Mouse (Mus musculus) liver, postnatal 0 days (tissue): Measurements from ENCODE around the gene Gm5269. TPM values are rescaled to one million over a fixed set of nuclear protein-coding genes. Genes with fewer than 3 reads are reported as not detected.
A peak's percentile ranks its signal among the peaks of the same experiment; 100 is the strongest.

ENCODE experiments used
- ATAC-seq: fragments of 200-750 bp; cut with Nextera tagmentation; 2 replicates; pipeline ENCODE4 v1.8.0; 2017; ENCODE audit warnings: mild to moderate bottlenecking, moderate library complexity
- DNase-seq: peaks from one replicate; pipeline ENCODE4 v3.0.0-alpha.2; 2016
- H3K27ac ChIP-seq: fragments of 300-500 bp; sonication (generic); 2 replicates; pipeline ENCODE4 v1.5.1; 2014; ENCODE audit warnings: antibody characterized with exemption, moderate library complexity, mild to moderate bottlenecking, low read depth
- H3K27me3 ChIP-seq: fragments of 300-500 bp; sonication (generic); 2 replicates; pipeline ENCODE4 v1.6.1; 2014; ENCODE audit warnings: low read length, control low read depth, mixed read lengths; ENCODE audit not compliant: insufficient read depth
- H3K36me3 ChIP-seq: fragments of 300-500 bp; sonication (generic); replicated peaks from 2 replicates; pipeline ENCODE4 v1.6.1; 2014; ENCODE audit warnings: mild to moderate bottlenecking, control low read depth, low read length, moderate library complexity, mixed read lengths; ENCODE audit not compliant: insufficient read depth
- H3K4me1 ChIP-seq: fragments of 300-500 bp; sonication (generic); 2 replicates; pipeline ENCODE4 v1.6.1; 2014; ENCODE audit warnings: antibody characterized with exemption, mild to moderate bottlenecking, control low read depth; ENCODE audit not compliant: insufficient read depth
- H3K4me2 ChIP-seq: fragments of 300-500 bp; sonication (generic); 2 replicates; pipeline ENCODE4 v1.6.1; 2014; ENCODE audit warnings: low read depth, mild to moderate bottlenecking, low read length, moderate library complexity, mixed read lengths
- H3K4me3 ChIP-seq: fragments of 300-500 bp; sonication (generic); 2 replicates; pipeline ENCODE4 v1.5.1; 2014; ENCODE audit warnings: low read depth, low read length
- H3K9ac ChIP-seq: fragments of 300-500 bp; sonication (generic); replicated peaks from 2 replicates; pipeline ENCODE4 v1.6.1; 2014; ENCODE audit warnings: mild to moderate bottlenecking, moderate library complexity
- H3K9me3 ChIP-seq: fragments of 300-500 bp; sonication (generic); 2 replicates; pipeline ENCODE4 v1.6.1; 2016; ENCODE audit warnings: mild to moderate bottlenecking, control low read depth, low read length, mixed read lengths
- CTCF ChIP-seq: sonication (generic); IDR thresholded peaks from 2 replicates; pipeline ENCODE4 v1.5.1; 2016; ENCODE audit warnings: antibody characterized with exemption, low read depth
- EP300 ChIP-seq: IDR thresholded peaks from 2 replicates; pipeline ENCODE4 v1.6.1; 2016; ENCODE audit warnings: antibody characterized with exemption, low read depth, mild to moderate bottlenecking
- WGBS: fragments of 180-500 bp; shearing (Covaris S2); extraction: QIAGEN DNeasy Blood & Tissue Kit; methylation state at CpG from one replicate; pipeline ENCODE4 v1.1.7; 2014; ENCODE audit not compliant: insufficient replicate concordance; 5-methylcytosine and 5-hydroxymethylcytosine counted together
- polyA plus RNA-seq: library from polyadenylated mRNA; unstranded; fragments of >200 nt; fragmentation: Nextera tagmentation; extraction: Ambion mirVana; gene quantifications from 2 replicates; pipeline ENCODE4 v1.2.1, GENCODE M21; 2015

Gm5269 gene
- polyA plus RNA-seq, 1 experiment from 2014 or later, result not detected

DNA sequence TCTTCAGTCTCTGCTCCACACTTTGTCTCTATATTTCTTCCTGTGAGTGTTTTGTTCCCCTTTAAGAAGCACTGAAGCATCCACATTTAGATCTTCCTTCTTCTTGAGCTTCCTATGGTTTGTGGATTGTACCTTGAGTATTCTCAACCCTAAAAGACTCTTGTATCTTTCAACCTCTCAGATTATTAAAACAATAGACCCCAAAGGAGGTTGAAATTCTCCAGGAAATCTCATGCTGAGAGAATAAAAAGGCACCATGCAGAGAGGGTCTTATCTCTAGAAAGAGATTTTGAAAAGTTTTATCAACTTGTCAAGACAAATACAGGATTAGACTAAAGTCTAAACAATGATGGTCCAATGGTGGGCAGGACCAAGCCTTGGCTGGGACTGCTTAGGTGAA, 6.7 kb downstream of the Gm5269 start:
- H3K9ac ChIP-seq, result no peak overlapping the region
- no peaks in the 10 kb centered on the region for H3K4me1 ChIP-seq
- no peaks in the 10 kb centered on the region for H3K9me3 ChIP-seq
- TF ChIP-seq EP300, result no peak
- TF ChIP-seq CTCF, result no peak
- no peaks in the 10 kb centered on the region for H3K36me3 ChIP-seq
- H3K4me3 ChIP-seq, result no peak overlapping the region
- no peak overlapping the region for H3K27ac ChIP-seq
- H3K27me3 ChIP-seq, result no peaks in the 10 kb centered on the region
- ATAC-seq (no peak), DNase-seq (no peak)
- H3K4me2 ChIP-seq, result no peak overlapping the region

DNA sequence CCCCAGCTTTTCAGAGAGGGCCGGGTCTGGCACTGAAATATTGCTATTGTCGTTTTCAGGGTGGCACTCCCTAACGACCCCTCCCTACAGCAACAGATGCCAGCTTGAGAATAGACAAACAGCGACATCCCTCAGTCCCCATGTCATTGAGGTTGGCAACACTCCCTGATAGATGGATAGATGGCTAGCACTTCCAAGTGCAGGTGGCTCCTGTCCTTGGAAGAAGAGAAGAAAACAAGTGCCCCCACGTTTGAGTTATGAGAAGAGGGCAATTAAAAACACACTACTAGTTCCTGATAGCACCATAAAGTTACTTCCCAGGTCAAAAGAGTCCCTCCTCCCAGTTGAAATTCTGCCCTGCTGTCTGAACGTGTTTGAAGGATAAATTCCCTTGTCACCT, 8.0 kb downstream of the Gm5269 start:
- no peaks in the 10 kb centered on the region for H3K36me3 ChIP-seq
- ATAC-seq, result no peak
- no peak overlapping the region for H3K27ac ChIP-seq
- H3K4me2 ChIP-seq, result no peak overlapping the region
- TF ChIP-seq EP300 (no peak), CTCF (no peak)
- H3K27me3 ChIP-seq, result no peaks in the 10 kb centered on the region
- H3K4me1 ChIP-seq, result no peaks in the 10 kb centered on the region
- 55% methylated on average over 6 of the region's 6 CpGs for WGBS
- DNase-seq, result no peak
- H3K4me3 ChIP-seq, result no peak overlapping the region
- H3K9me3 ChIP-seq, result no peaks in the 10 kb centered on the region
- H3K9ac ChIP-seq, result no peak overlapping the region

DNA sequence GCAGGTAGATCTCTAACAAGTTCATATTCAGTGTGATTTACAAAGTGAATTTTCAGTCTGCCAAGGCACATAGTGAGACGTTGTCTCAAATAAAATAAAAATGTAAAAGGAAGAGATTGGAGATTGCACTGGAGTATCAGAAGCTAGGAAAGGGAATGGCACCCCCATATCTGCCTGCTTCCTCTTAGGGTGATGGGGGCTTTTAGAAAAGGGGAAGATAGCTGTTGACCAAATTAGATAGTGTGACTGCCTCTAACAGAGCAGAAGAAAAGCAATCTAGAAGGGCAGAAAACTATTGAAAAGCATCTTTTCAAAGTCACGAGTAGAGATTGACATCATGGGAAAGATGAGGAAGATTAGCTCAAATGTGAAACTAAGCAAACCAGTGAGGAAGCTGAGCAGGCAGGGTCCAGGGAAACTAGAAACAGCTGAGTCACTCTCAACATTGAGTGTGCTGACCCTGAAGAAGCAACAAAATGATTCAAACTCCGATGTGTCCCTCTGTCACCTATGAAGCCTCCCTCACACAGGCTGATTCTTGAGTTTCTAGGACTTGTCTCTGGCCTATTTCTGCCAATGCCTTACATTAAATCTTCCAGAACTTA, 8.7 kb downstream of the Gm5269 start:
- no peak overlapping the region for H3K4me3 ChIP-seq
- no peak overlapping the region for H3K27ac ChIP-seq
- no peak for TF ChIP-seq EP300
- TF ChIP-seq CTCF, result no peak
- peak; percentile 23; the same call in 1 of the 2 replicates for ATAC-seq
- no peaks in the 10 kb centered on the region for H3K27me3 ChIP-seq
- DNase-seq, result no peak
- H3K9me3 ChIP-seq, result no peaks in the 10 kb centered on the region
- no peaks in the 10 kb centered on the region for H3K36me3 ChIP-seq
- H3K4me2 ChIP-seq, result no peak overlapping the region
- WGBS, result 42% methylated on average over 3 of the region's 3 CpGs
- no peaks in the 10 kb centered on the region for H3K4me1 ChIP-seq
- no peak overlapping the region for H3K9ac ChIP-seq

DNA sequence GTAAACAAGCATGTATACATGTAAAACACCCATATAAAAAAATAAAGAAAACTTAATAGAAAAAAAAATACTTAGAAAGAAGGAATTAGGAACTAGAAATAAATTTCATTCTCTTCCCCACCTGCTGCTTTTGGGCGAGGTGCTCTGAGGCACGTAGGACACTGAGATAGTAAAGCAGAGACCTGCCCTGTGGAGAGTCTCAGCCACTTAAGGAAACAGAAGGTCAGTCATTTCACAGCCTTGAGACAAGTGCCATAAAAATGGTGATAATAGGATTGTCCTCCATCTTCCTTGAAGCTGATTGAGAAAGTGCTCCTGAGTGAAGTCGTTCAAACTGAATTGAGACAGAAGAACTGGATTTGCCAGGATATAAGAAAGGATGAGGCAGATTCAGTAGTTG, 12.6 kb downstream of the Gm5269 start:
- Histone ChIP-seq H3K4me2 (no peak overlapping the region), H3K27me3 (no peaks in the 10 kb centered on the region), H3K4me3 (no peak overlapping the region), H3K27ac (no peak overlapping the region), H3K9me3 (no peaks in the 10 kb centered on the region), H3K9ac (no peak overlapping the region), H3K4me1 (peaks cover 11% of the 10 kb centered on the region), H3K36me3 (no peaks in the 10 kb centered on the region)
- DNase-seq (no peak), ATAC-seq (no peak)
- TF ChIP-seq CTCF, result no peak
- TF ChIP-seq EP300, result no peak
- 82% methylated on average over 3 of the region's 3 CpGs for WGBS

DNA sequence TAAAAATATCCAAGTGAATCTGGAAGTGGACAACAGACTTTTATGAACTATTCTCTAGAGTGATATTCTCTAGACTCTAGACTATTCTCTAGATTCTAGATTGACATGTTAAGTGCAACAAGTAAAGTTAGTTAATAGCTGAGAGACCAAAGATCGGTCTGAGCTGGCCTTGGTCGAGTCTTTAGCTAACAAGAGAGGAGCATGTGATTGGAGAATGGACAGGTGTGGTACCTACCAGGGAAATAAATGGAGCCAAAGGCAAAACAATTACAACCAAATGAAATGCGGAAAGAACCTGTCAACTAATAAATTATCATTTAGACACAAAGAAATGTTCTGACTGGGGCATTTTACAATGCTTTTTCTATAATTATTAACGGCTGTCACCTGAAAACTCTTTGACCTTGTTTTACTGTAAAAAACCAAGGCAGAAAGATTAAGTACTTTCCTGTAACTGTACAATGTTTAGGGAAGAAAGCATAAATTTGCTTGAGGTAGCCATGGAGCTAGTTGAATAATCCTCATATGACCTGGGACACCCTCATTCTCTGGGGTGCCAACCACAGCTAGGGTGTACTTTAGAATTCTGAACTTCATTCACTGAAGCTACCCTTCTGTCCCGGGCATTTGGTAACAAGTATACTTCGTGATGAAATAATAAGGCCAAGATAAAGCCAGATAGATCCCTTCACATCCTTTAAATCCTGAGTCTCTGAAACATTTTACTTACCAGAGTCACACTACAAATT, 13.4 kb downstream of the Gm5269 start:
- H3K36me3 ChIP-seq, result no peaks in the 10 kb centered on the region
- H3K4me1 ChIP-seq, result peaks cover 11% of the 10 kb centered on the region
- no peak for TF ChIP-seq CTCF
- TF ChIP-seq EP300, result no peak
- H3K9ac ChIP-seq, result no peak overlapping the region
- H3K9me3 ChIP-seq, result no peaks in the 10 kb centered on the region
- no peak for DNase-seq
- no peaks in the 10 kb centered on the region for H3K27me3 ChIP-seq
- ATAC-seq, result no peak
- H3K4me3 ChIP-seq, result no peak overlapping the region
- no peak overlapping the region for H3K4me2 ChIP-seq
- H3K27ac ChIP-seq, result no peak overlapping the region
- 80% methylated on average over 6 of the region's 6 CpGs for WGBS

DNA sequence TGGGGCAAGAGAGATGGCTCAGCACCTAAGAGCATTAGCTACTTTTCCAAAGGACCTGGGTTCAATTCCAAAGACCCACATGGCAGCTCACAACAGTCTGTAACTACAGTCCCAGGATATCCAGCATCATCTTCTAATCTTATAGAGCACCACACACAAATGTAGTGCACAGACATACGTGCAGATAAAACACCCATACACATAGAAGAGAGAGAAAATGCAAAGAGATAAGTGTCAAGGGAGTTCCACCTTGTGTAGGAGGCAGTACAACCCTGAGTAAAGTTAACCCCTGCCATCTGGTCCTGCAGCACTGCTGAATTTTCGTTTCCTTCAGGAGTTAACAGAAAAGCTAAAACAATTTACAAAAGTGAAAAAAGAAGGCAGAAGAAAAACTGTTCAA, 14.4 kb downstream of the Gm5269 start:
- no peaks in the 10 kb centered on the region for H3K27me3 ChIP-seq
- H3K4me2 ChIP-seq, result no peak overlapping the region
- DNase-seq (no peak), ATAC-seq (no peak; the same call in 1 of the 2 replicates)
- peaks cover 11% of the 10 kb centered on the region for H3K4me1 ChIP-seq
- WGBS, result 59% methylated on average over 2 of the region's 2 CpGs
- no peak overlapping the region for H3K9ac ChIP-seq
- H3K36me3 ChIP-seq, result no peaks in the 10 kb centered on the region
- H3K9me3 ChIP-seq, result no peaks in the 10 kb centered on the region
- no peak overlapping the region for H3K4me3 ChIP-seq
- H3K27ac ChIP-seq, result no peak overlapping the region
- TF ChIP-seq EP300 (no peak), CTCF (no peak)
